Mouse (Mus musculus) layer of hippocampus, adult 2 months (tissue): ENCODE measurements around the gene Ccdc141. TPM values are rescaled to one million over a fixed set of nuclear protein-coding genes. Genes with fewer than 3 reads are reported as not detected.

Experiments
- DNase-seq, 2 experiments: peaks; one replicate each; pipeline ENCODE4 v3.0.0; 2022; ENCODE audit warnings: low spot score in 2 of 2
- H3K27ac ChIP-seq: fragments of 200-600 bp; 2 replicates; pipeline ENCODE4 v1.8.1; 2022
- H3K4me3 ChIP-seq: fragments of 200-600 bp; 2 replicates; pipeline ENCODE4 v1.8.1; 2022; ENCODE audit warnings: mild to moderate bottlenecking
- CTCF ChIP-seq: fragments of 200-600 bp; conservative IDR thresholded peaks from 2 replicates; pipeline ENCODE4 v1.8.1; 2022; ENCODE audit warnings: antibody characterized with exemption, mild to moderate bottlenecking, moderate library complexity
- total RNA-seq, 2 experiments: library from RNA; stranded (reverse); gene quantifications; 2 replicates each; pipeline ENCODE4 v1.2.3; 2021

The Ccdc141 gene
- total RNA-seq, 2 experiments from 2014 or later: 17.1 to 27.7 TPM

DNA sequence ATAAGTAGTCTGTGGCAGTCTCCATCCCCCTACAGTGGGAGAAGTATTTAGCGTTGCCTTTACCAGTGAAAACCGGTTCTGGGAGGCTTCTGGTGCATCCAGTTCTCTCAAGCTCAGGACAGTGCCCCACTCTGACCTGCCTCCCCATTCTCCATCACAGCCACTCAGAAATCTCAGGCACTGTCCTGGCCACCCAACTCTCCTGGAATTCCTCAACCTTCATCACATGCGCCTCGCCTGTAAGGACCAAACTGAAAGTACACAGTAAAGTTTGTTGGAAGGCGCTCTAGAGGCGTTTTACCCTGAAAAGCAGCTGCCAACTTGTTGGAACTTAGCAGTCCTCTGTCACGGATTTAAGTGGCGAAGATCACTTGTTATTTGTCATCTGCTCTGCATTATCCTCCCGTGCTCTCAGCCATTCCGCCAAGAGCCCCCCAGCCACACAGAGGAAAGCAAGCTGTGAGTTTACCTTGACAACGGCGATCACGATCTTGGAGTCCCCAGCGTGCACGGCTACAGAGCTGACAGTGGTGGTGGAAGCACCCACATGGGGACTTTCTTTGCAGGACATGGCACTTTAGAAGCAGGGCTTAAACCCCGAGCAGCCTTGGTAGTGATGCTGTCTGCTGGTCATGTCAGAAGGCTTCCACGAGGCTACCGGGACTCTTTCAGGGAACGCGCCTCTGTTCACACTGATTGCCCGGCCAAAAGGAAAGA, 362 bp downstream of the Ccdc141 start:
- Histone ChIP-seq H3K4me3 (peak overlapping the region; percentile 51), H3K27ac (peak overlapping the region; percentile 88)
- no peak for DNase-seq
- no peak for TF ChIP-seq CTCF

DNA sequence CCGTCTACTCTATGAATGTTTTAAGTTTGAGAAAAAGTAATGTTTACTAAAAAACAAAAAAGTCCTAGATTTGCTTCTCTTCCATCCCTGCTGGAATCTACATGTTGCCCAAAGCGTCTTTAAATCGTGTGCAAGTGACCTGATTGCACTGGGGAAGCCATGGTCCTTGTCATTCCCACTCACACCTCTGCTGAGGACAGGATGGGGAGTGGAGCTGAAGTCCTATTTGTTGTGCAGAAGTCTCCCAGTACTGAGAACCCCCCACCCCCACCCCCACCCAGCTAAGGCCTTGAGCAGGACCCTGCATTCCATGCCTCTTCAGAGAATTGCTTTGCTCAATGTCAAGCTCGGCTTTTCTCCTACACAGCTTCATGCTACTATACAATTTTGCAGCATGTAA, 1.2 kb downstream of the Ccdc141 start:
- DNase-seq: no peak
- H3K27ac ChIP-seq: peak overlapping the region; percentile 88
- TF ChIP-seq CTCF: no peak
- H3K4me3 ChIP-seq: peak overlapping the region; percentile 51

DNA sequence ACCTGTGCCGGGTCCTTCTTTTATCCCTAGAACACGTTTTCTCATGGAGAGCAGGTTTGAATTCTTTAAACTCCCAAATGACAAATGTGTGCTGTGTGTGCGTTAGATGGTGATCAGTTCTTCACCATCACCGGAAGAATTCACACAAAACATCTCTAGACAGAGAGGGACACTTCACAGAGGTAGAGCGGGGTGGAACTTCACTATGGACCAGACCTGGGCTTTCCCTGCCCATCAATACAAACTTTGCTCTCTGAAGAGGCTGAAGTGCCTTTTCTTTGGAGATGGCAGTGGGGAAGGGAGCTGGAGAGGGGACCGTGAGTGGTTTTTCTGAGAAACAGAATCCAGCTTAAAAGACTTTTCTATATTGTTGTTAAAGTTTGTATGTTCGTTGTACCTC, 1.7 kb downstream of the Ccdc141 start:
- no peak for TF ChIP-seq CTCF
- Histone ChIP-seq H3K27ac (peak overlapping the region; percentile 88), H3K4me3 (peak overlapping the region; percentile 51)
- no peak for DNase-seq

DNA sequence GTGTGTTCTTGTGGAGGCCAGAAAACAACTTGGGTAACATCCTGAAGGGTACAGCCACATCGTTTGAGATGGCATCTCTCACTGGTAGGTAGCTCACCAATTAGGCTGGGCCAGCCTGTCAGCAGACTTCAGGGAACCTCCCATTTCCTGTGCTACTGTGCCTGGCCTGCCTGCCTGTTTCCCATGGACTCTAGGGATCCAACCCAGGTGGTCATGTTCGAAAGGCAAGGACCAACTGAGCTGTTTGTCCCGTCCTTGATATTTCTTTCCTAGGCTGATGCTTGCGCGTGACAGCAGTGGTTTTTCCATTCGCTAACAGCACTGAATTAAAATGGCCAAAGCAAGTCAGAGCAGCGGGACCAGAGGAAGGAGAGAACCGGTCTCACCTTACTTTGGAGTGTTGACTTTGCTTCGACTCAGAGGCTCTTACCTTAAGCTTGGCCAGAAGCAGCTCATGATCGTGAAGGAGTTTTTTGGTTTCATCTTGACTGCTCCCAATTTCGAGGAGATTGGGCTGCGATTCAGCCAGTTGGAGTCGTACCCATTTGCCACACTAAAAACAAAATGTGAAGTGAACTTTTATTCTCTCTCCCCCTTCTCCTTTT, 2.3 kb downstream of the Ccdc141 start:
- DNase-seq: no peak
- TF ChIP-seq CTCF: no peak
- peak overlapping the region; percentile 51 for H3K4me3 ChIP-seq
- peak overlapping the region; percentile 88 for H3K27ac ChIP-seq

DNA sequence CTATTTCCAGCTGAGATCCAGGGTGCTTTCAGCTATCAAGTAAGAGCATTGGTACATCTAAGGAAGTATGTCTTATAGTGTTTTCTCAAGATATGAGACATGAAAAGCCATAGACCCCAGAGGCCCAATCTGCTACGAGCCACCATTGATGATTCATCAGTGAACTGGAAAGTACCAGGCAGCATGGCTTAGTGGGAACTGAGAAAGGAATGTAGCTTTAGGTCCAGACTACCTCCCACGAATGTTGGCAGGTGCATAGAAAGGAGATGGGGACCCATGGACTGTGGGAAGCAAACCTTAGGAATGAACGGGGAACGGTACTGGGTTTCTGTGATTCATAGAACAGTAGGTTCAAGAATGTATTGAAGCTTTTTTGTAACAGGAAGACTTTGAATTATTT, 4.1 kb downstream of the Ccdc141 start:
- no peak overlapping the region for H3K4me3 ChIP-seq
- TF ChIP-seq CTCF: no peak
- H3K27ac ChIP-seq: peak overlapping the region; percentile 32; the same call in 1 of the 2 replicates
- no peak for DNase-seq

DNA sequence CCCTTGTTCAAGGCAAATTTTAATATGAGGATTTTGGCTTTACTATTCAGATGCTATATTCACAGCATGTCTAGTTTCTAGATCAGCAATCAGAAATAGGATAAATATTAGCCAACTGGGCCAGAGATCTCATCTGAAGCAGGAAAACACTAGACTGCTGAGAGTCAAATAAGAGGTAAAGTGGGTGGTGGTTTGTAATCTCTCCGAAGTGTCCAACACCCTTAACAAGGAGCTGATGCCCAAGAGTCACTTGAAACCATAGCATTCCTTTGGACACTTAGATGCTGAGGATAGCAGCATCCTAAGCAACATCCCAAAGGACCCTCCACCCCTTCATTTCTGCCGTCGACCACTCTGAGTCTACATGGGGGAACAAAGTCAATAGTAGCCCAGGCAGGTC, 5.8 kb downstream of the Ccdc141 start:
- DNase-seq: no peak

DNA sequence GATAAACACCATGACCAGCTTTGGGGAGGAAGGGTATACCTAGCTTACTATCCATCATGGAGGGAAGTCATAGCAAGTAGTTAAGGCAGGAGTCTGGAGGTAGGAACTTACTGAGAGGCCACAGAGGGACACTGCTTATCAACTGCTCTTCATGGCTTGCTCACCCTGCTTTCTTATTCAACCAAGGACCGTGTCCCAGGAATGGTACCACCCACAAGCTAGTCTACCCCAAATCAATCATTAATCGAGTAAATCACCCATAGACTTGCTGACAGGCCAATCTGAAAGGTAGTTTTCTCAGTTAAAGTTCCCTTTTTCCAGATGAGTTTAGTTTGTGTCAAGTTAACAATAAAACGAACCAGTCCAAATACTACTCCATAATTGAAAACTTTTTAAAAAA, 7.1 kb downstream of the Ccdc141 start:
- no peak for DNase-seq
- H3K4me3 ChIP-seq: no peak overlapping the region
- TF ChIP-seq CTCF: no peak

More for the DNA sequence above, 5.8 kb downstream of the Ccdc141 start:
- H3K4me3 ChIP-seq: no peak overlapping the region
- no peak overlapping the region for H3K27ac ChIP-seq
- no peak for TF ChIP-seq CTCF

DNA sequence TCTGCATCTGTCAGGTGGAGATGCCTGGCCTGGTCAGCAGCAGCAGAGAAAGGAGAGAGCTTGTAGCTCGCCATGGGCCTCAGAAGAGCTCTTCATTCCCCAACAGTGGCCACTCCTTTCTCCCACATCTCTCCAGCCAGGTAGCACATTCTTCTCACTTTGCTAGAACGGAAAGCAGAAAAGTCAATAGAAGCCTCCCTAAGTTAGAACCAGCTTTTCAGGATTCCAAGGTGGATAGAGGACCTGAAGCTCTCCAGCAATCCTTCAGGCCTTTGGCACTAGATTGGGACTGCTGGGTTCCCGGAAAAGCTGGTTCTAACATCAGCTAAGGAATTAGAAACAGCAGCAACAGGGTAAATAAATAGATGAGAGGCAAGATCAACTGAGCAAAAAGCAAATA, 8.3 kb downstream of the Ccdc141 start:
- no peak for DNase-seq
- Histone ChIP-seq H3K4me3 (no peak overlapping the region), H3K27ac (no peak overlapping the region)
- TF ChIP-seq CTCF: no peak

More for the DNA sequence above, 7.1 kb downstream of the Ccdc141 start:
- H3K27ac ChIP-seq: no peak overlapping the region

DNA sequence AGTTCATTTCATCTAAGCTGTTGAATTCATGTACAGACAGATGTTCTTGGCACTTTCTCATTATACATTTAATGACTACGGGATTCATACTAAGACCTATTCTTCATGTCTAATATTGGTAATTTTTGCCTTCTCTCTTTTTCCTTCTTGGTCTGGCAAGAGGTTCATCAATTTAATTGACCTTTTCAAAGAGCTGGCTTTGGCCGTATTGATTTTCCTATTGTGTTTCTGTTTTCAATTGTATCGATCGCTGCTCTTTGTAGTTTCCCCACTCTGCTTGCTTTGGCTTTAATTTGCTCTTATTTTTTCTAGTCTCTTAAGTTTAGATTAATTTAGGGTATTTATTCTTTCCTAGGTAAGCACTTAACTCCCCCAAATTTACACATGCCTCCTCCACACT, 12.9 kb downstream of the Ccdc141 start:
- DNase-seq: no peak
- TF ChIP-seq CTCF: no peak
- H3K27ac ChIP-seq: no peak overlapping the region
- no peak overlapping the region for H3K4me3 ChIP-seq

DNA sequence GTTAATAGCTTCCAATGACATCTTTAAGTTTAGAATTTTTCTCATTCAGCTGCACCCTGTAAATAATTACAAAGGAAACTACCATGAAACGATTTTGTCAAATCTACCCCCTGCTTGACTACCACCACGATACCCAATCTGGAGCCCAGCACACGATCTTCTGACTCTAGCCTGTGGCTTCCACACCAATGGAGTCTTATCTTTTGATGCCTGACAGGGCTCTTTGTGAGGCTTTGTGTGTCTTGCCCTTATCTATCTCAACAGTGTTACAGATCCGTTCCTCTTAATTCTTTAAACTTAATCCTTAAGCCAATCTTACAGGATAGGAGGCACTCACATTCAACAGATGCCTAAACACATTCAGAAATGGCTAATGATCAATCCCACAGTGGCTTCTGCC, 16.4 kb downstream of the Ccdc141 start:
- no peak for TF ChIP-seq CTCF
- Histone ChIP-seq H3K4me3 (no peak overlapping the region), H3K27ac (no peak overlapping the region)
- DNase-seq: no peak

DNA sequence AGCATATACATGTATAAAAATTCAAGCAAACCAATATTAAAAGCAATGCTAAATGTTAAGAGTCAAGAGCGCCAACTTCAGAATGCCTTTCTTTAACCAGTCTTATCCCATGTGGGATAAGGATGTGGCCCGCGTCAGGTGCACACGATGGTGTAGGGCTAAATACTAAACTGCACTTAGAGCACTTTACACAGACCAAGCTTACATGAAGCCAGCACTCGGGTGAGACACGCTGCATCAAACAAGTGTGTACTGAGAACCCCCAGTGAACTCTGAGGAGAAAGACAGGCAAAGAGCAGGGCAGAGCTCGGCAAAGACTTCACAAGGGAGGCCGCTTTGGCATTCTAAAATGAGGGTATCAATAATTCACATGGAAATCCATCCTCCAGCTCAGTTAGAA, 19.2 kb downstream of the Ccdc141 start:
- TF ChIP-seq CTCF: no peak

DNA sequence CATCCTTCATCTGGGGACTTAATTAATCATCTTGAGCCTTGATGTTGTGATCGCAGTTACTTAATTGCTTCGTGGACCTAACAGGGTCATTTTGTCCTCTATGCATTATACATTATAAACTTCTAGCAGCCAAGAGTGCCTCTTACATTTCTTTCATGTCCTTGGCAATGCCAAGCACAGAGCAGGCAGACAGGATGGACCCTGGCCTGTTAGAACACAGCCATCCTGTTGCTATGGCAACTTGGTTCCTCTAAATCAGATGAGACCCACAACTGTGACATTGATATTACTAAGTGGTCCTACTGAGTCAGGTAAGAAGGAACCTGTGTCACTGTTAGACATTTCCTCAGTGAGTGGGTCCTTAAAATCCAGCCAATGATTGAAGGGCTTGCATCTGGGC, 20.9 kb downstream of the Ccdc141 start:
- H3K4me3 ChIP-seq: no peak overlapping the region
- DNase-seq: no peak
- peak overlapping the region; percentile 51; the same call in 1 of the 2 replicates for H3K27ac ChIP-seq
- no peak for TF ChIP-seq CTCF

More for the DNA sequence above, 19.2 kb downstream of the Ccdc141 start:
- DNase-seq: no peak
- no peak overlapping the region for H3K27ac ChIP-seq
- H3K4me3 ChIP-seq: no peak overlapping the region

DNA sequence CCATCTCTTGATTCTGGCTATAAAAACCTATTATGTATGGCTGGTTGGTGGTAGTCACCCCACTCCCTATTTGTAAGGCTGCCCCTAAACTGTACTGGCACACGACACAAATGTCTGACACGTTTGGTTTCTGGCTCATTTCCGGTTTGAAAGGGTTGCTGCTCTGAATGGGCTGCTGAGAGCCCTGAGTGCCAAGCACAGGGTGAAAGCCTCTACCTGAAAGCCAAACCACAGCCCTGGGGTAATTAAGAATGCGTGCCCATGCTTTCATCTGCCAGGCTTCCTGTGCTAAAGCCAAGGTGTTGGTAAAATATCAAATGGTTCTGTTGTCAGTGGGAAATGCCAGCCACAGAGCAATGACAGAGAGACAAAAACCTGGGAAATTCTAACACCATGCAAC, 22.2 kb downstream of the Ccdc141 start:
- no peak for TF ChIP-seq CTCF
- H3K27ac ChIP-seq: peak overlapping the region; percentile 51; the same call in 1 of the 2 replicates
- no peak for DNase-seq
- no peak overlapping the region for H3K4me3 ChIP-seq

DNA sequence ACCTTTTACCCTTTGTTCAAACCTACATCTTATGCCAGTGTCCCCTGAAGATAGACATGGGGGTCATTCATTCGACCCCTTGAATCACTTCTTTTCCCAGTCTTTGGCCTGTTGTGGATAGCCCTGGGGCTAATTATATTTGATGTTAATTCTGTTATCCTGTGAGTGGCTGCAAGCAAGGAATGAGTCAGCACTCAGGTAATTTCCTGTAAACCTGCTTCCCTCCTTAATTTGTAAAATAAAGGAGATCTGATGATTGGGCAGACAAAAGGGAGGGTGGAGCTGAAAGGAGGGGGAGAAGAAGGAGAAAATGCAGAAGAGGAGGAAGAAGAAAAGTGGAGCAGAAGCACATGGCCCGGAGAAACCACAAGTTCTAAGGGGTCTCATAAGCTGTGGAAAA, 23.5 kb downstream of the Ccdc141 start:
- TF ChIP-seq CTCF: no peak
- no peak overlapping the region for H3K27ac ChIP-seq
- DNase-seq: no peak
- H3K4me3 ChIP-seq: no peak overlapping the region
